ENCODE assay signal across 19 mouse cellular contexts in genomic region chr11:77932576-77932975, GRCm38 (mm10). TPM values are rescaled to one million over a fixed set of nuclear protein-coding genes. Genes with fewer than 3 reads are reported as not detected.
DNase-seq lines count a peak whose midpoint lies in the region; ATAC-seq lines count a peak whose summit lies in the region.
"Had no signal": no experiment of that assay in that cellular context is flagged by ENCODE, and none has a peak within 500 bp of the region (broad histone marks: within the 10 kb centered on the region; RNA-seq: fewer than 3 reads in every experiment).

No protein-coding gene starts in this region.

- ATAC-seq in forebrain, embryonic 14.5 days, result no peak
- no peak for ATAC-seq in hindbrain, embryonic 15.5 days (ENCODE audit: low FRiP score, low read depth)
- no peak for ATAC-seq in midbrain, embryonic 16.5 days
- no peak for ATAC-seq in inflammation-experienced regulatory T-cells, adult 6 months

- peaks cover 99% of the 10 kb centered on the region for H3K27me3 ChIP-seq in forebrain, embryonic 10.5 days (ENCODE audit: poor library complexity, severe bottlenecking)
- H3K27me3 ChIP-seq in forebrain, embryonic 14.5 days (replicated peaks; ENCODE audit: control insufficient read depth, insufficient read depth, low read length), result 0 out of 2 replicates have a peak, but pooled peaks cover 7% of the 10 kb centered on the region
- H3K27me3 ChIP-seq in hindbrain, embryonic 15.5 days, result peaks cover 9% of the 10 kb centered on the region; the same call in 1 of the 2 replicates
- H3K27me3 ChIP-seq in midbrain, embryonic 16.5 days (ENCODE audit: control insufficient read depth, insufficient read depth, low read depth, low read length), result peaks cover 2% of the 10 kb centered on the region; the same call in 1 of the 2 replicates

- H3K27ac ChIP-seq in forebrain, embryonic 10.5 days, result no peak overlapping the region
- H3K27ac ChIP-seq in forebrain, embryonic 14.5 days (ENCODE audit: low read depth, low read length), result peak overlapping the region; percentile 70
- H3K27ac ChIP-seq in hindbrain, embryonic 15.5 days (replicated peaks), result peak overlapping the region; percentile 95
- H3K27ac ChIP-seq in midbrain, embryonic 16.5 days (ENCODE audit: low read length), result peak overlapping the region; percentile 93
- H3K27ac ChIP-seq: heart, embryonic 15.5 days; limb, embryonic 12.5 days; liver, embryonic 14.5 days had no signal

- peak overlapping the region; percentile 86 for H3K4me2 ChIP-seq in forebrain, embryonic 14.5 days (ENCODE audit: low read length)
- peak overlapping the region; percentile 67 for H3K4me2 ChIP-seq in hindbrain, embryonic 15.5 days
- H3K4me2 ChIP-seq in midbrain, embryonic 16.5 days (ENCODE audit: low read length), result peak overlapping the region; percentile 66
- H3K4me2 ChIP-seq: heart, embryonic 15.5 days had no signal

- H3K9ac ChIP-seq in forebrain, embryonic 14.5 days (ENCODE audit: low read length), result peak overlapping the region; percentile 95
- H3K9ac ChIP-seq in hindbrain, embryonic 15.5 days, result peak overlapping the region; percentile 77
- peak overlapping the region; percentile 95 for H3K9ac ChIP-seq in midbrain, embryonic 16.5 days (ENCODE audit: low read depth, low read length)
- H3K9ac ChIP-seq: heart, embryonic 15.5 days; limb, embryonic 12.5 days; liver, embryonic 14.5 days had no signal

- no peaks in the 10 kb centered on the region for H3K9me3 ChIP-seq in forebrain, embryonic 10.5 days
- H3K9me3 ChIP-seq in forebrain, embryonic 14.5 days (replicated peaks; ENCODE audit: control insufficient read depth, low read length), result no peaks in the 10 kb centered on the region
- no peaks in the 10 kb centered on the region for H3K9me3 ChIP-seq in hindbrain, embryonic 15.5 days
- no peaks in the 10 kb centered on the region for H3K9me3 ChIP-seq in midbrain, embryonic 16.5 days (replicated peaks; ENCODE audit: control insufficient read depth, low read length, poor library complexity, severe bottlenecking)
- H3K9me3 ChIP-seq: heart, embryonic 15.5 days; limb, embryonic 12.5 days had no signal

- H3K36me3 ChIP-seq in forebrain, embryonic 10.5 days (replicated peaks), result no peaks in the 10 kb centered on the region
- no peaks in the 10 kb centered on the region for H3K36me3 ChIP-seq in forebrain, embryonic 14.5 days (ENCODE audit: control insufficient read depth, insufficient read depth, low read length)
- H3K36me3 ChIP-seq in hindbrain, embryonic 15.5 days, result no peaks in the 10 kb centered on the region
- no peaks in the 10 kb centered on the region for H3K36me3 ChIP-seq in midbrain, embryonic 16.5 days (ENCODE audit: control insufficient read depth, insufficient read depth, low read length)
- H3K36me3 ChIP-seq: G1E; heart, embryonic 15.5 days; limb, embryonic 12.5 days had no signal

- DNase-seq in forebrain, embryonic 10.5 days (ENCODE audit: extremely low spot score, low spot score), result no peak
- no peak for DNase-seq in forebrain, embryonic 14.5 days (ENCODE audit: low spot score)
- no peak for DNase-seq in thymus, postnatal 10 days (ENCODE audit: low spot score in 2 of 2)
- DNase-seq in ovary, adult 18-20 months (ENCODE audit: low spot score), result no peak
- no peak for DNase-seq in lung, postnatal 36 days
- DNase-seq: adrenal gland, adult 8-10 months; cerebellum, adult 9-10 months; heart, adult 11 months; kidney, adult 9 months; kidney, postnatal 4 days; layer of hippocampus, postnatal 36 days; thymus, postnatal 14 days had no signal

- H3K4me1 ChIP-seq in forebrain, embryonic 10.5 days, result peaks cover 48% of the 10 kb centered on the region
- peaks cover 57% of the 10 kb centered on the region for H3K4me1 ChIP-seq in forebrain, embryonic 14.5 days (ENCODE audit: control insufficient read depth, insufficient read depth, low read length)
- H3K4me1 ChIP-seq in hindbrain, embryonic 15.5 days (replicated peaks), result peaks cover 81% of the 10 kb centered on the region
- H3K4me1 ChIP-seq in midbrain, embryonic 16.5 days (ENCODE audit: control insufficient read depth, insufficient read depth, low read length), result peaks cover 56% of the 10 kb centered on the region

- WGBS in forebrain, embryonic 10.5 days, result 46% methylated on average over 5 of the region's 5 CpGs
- 42% methylated on average over 5 of the region's 5 CpGs for WGBS in forebrain, embryonic 14.5 days
- WGBS in hindbrain, embryonic 15.5 days, result 38% methylated on average over 5 of the region's 5 CpGs
- WGBS in midbrain, embryonic 16.5 days, result 48% methylated on average over 5 of the region's 5 CpGs

- peak overlapping the region; percentile 11; the same call in 1 of the 2 replicates for H3K4me3 ChIP-seq in forebrain, embryonic 10.5 days
- peak overlapping the region; percentile 87 for H3K4me3 ChIP-seq in forebrain, embryonic 14.5 days (ENCODE audit: low read depth, low read length)
- peak overlapping the region; percentile 86 for H3K4me3 ChIP-seq in hindbrain, embryonic 15.5 days
- H3K4me3 ChIP-seq in midbrain, embryonic 16.5 days (ENCODE audit: low read depth, low read length), result peak overlapping the region; percentile 89
- H3K4me3 ChIP-seq: heart, embryonic 15.5 days had no signal

RNA-seq across cellular contexts. Expression of gene Sez6, which starts 2.0 kb away (rescaled TPM):
- polyA plus RNA-seq in forebrain, embryonic 10.5 days (2016; fragmentation: Nextera tagmentation; extraction: Ambion mirVana), result 2.8 and 4.3 TPM in 2 replicates
- 140 and 175 TPM in 2 replicates for polyA plus RNA-seq in forebrain, embryonic 14.5 days (2014; fragmentation: Nextera tagmentation; extraction: Ambion mirVana)
- 123 and 151 TPM in 2 replicates for polyA plus RNA-seq in hindbrain, embryonic 15.5 days (2015; fragmentation: Nextera tagmentation; extraction: Ambion mirVana)
- 140 and 146 TPM in 2 replicates for polyA plus RNA-seq in midbrain, embryonic 16.5 days (2015; fragmentation: Nextera tagmentation; extraction: Ambion mirVana)
- polyA plus RNA-seq in inflammation-experienced regulatory T-cells, adult 6 months (2017; shearing (Covaris generic)), result under 1 TPM in 1 of 3 experiments, not detected in 2; 0.24 TPM
- polyA plus RNA-seq: limb, embryonic 12.5 days had no signal

RNA-seq across cellular contexts. Expression of gene Pipox, which starts 38.7 kb away (rescaled TPM):
- polyA plus RNA-seq in forebrain, embryonic 10.5 days (2016; fragmentation: Nextera tagmentation; extraction: Ambion mirVana), result 10.0 and 10.1 TPM in 2 replicates
- polyA plus RNA-seq in forebrain, embryonic 14.5 days (2014; fragmentation: Nextera tagmentation; extraction: Ambion mirVana), result 10.1 and 11.4 TPM in 2 replicates
- 5.1 and 5.6 TPM in 2 replicates for polyA plus RNA-seq in hindbrain, embryonic 15.5 days (2015; fragmentation: Nextera tagmentation; extraction: Ambion mirVana)
- 6.0 and 7.5 TPM in 2 replicates for polyA plus RNA-seq in midbrain, embryonic 16.5 days (2015; fragmentation: Nextera tagmentation; extraction: Ambion mirVana)
- 1 to 10 TPM in 1 of 3 experiments, under 1 TPM in 2; 0.43 to 2.7 (median 0.56) TPM for polyA plus RNA-seq in inflammation-experienced regulatory T-cells, adult 6 months (2017; shearing (Covaris generic))
- polyA plus RNA-seq: G1E had no signal

RNA-seq across cellular contexts. Expression of gene Phf12, which starts 50.0 kb away (rescaled TPM):
- polyA plus RNA-seq in forebrain, embryonic 10.5 days (2016; fragmentation: Nextera tagmentation; extraction: Ambion mirVana), result 17.0 and 20.7 TPM in 2 replicates
- polyA plus RNA-seq in forebrain, embryonic 14.5 days (2014; fragmentation: Nextera tagmentation; extraction: Ambion mirVana), result 16.5 and 17.0 TPM in 2 replicates
- polyA plus RNA-seq in hindbrain, embryonic 15.5 days (2015; fragmentation: Nextera tagmentation; extraction: Ambion mirVana), result 15.1 and 19.0 TPM in 2 replicates
- polyA plus RNA-seq in midbrain, embryonic 16.5 days (2015; fragmentation: Nextera tagmentation; extraction: Ambion mirVana), result 11.8 and 17.8 TPM in 2 replicates
- 10 to 100 TPM; 21.4 to 37.6 (median 35.3) TPM for polyA plus RNA-seq in inflammation-experienced regulatory T-cells, adult 6 months (2017; shearing (Covaris generic))

Comparison
In these comparisons a context has a peak if more than half of its experiments do, and no peak if none do; other contexts are left out.
1. RNA of gene Sez6, which starts 2.0 kb away (polyA plus RNA-seq): 123 to 151 TPM in hindbrain, embryonic 15.5 days, 140 to 146 TPM in midbrain, embryonic 16.5 days and 140 to 175 TPM in forebrain, embryonic 14.5 days; 2.8 to 4.3 TPM in forebrain, embryonic 10.5 days and 0.24 TPM in inflammation-experienced regulatory T-cells, adult 6 months; every median in the first group is over 10 times any median in the second.
2. H3K4me3 ChIP-seq: peak in every context shown above with its lines; median percentile 89 in midbrain, embryonic 16.5 days; 87 in forebrain, embryonic 14.5 days; 86 in hindbrain, embryonic 15.5 days; 11 in forebrain, embryonic 10.5 days.
3. Peak in every context shown above with its lines, with median percentiles within 50 percentile points of each other: H3K4me2 ChIP-seq and H3K9ac ChIP-seq.